Mouse (Mus musculus) heart, postnatal 0 days (tissue): ENCODE measurements at regions not wholly inside any gene's neighbourhood (a gene's known extent, or its start where the extent isn't known, plus 50 kb on each side); places are given as distances from the start of the nearest gene placed in this dataset.

ENCODE experiments used
- CTCF ChIP-seq: IDR thresholded peaks from 2 replicates; pipeline ENCODE4 v1.5.1; 2016; ENCODE audit warnings: antibody characterized with exemption, control low read depth, low read depth
- EP300 ChIP-seq: IDR thresholded peaks from 2 replicates; pipeline ENCODE4 v1.6.1; 2016; ENCODE audit warnings: antibody characterized with exemption, low read depth

GRCm38 (mm10) chr3:41465893-41466292 lies 89.6 kb upstream of the Jade1 start:
- TF ChIP-seq CTCF (no peak), EP300 (no peak)
